Mouse (Mus musculus) adrenal gland, postnatal 4 days (tissue): ENCODE data around the gene Tpcn1. TPM values are rescaled to one million over a fixed set of nuclear protein-coding genes. Genes with fewer than 3 reads are reported as not detected.

ENCODE experiments used
- DNase-seq, 2 experiments: peaks; one replicate each; pipeline ENCODE4 v3.0.0; 2021 to 2022; ENCODE audit warnings: low spot score in 2 of 2, mixed read lengths in 2 of 2
- total RNA-seq, 2 experiments: library from RNA; stranded (reverse); gene quantifications; 2 replicates each; pipeline ENCODE4 v1.2.3; 2021

Tpcn1 gene
- total RNA-seq, 2 experiments from 2014 or later = 47.5 to 49.5 TPM

DNA sequence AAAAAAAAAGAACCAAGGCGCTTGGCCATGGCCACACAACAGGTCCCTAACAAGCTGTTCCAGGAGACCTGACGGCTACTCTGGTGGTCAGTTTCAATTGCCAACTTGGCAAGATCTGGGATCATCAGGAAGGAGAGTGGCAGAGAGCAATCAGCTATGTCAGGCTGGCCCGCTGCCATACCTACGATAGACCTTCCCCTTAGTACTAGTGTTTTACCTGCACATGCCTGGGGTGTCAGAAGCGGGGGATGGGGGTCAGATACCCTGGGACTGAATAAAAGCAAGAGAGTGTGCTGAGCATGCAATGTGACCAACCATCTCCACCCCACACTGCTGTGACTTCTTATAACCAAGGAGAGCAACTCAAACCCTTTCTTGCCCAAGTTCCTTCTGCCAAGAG lies 22.4 kb upstream of the Tpcn1 start:
- DNase-seq = no peak

- DNase-seq = no peak
These were observed 20.8 kb upstream of the Tpcn1 start for GRCm38 (mm10) chr5:120609246-120609775.

DNA sequence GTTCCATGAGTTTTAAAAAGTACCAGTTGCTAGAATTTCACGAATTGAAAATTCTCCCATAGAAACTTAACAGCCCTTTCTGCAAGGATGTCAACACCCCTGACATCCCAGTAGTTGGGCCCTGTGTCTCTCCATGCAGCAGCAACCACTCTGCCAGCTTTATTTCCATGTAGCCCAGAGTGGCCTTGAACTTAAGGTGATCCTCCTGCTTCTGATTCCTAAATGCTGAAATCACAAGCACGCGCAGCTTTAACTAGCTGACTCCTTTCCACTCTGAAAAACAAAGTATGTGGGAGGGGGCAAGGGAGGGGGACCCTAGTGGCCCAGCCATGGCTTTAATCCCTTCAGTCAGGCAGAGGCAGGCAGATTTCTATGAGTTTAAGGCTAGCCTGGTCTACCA lies 18.9 kb upstream of the Tpcn1 start:
- no peak for DNase-seq

DNA sequence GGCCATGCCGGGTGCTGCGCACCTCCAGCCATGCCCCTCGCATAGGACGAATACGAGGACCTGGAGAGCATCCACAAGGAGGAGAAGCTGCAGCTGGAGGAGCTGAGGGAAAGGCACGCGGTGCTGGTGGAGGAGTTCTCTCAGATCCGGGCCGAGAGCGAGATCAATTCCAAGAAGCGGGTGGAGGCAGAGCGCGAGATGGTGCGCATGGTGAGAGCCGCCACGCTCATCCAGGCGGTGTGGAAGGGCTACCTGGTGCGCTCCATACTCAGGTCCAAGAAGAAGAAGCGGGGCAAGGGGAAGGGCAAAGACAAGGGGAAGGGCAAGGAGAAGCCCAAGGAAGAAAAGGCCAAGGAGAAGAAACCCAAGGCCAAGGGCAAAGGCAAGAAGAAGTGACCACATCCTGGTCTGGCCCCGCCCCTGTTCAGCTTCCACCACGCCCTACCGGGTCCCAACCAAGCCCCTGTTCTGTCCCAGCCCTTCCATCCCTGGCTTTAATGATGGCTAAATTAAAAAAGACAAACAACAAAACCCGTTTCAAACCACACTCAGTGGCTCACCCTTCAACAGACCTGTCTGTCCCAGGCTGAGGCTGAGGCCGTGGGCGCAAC lies 18.2 kb upstream of the Tpcn1 start:
- no peak for DNase-seq

DNA sequence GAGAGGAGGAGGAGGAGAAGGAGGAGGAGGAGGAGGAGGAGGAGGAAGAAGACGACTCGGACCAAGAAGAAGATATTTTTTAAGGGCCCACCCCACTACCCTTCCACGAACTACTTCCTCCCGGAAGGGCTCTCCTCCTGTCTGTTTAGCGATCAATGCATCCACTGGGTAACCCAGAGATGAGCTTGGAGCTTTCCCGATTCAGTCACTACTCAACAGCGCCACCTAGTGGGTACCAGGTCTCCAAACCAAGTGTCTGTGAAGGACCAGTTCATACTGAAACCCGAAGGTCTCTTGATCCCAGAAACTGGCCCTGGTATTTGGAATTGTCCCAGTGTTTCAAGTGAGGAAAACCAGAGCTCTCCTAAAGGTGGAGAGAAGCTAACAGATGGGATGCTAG lies 17.2 kb upstream of the Tpcn1 start:
- peak; percentile 79 for DNase-seq

GRCm38 (mm10) chr5:120605241-120605661 lies 16.8 kb upstream of the Tpcn1 start:
- DNase-seq = no peak

GRCm38 (mm10) chr5:120604839-120605238 lies 16.4 kb upstream of the Tpcn1 start:
- peak; percentile 65 to 75 for DNase-seq

DNA sequence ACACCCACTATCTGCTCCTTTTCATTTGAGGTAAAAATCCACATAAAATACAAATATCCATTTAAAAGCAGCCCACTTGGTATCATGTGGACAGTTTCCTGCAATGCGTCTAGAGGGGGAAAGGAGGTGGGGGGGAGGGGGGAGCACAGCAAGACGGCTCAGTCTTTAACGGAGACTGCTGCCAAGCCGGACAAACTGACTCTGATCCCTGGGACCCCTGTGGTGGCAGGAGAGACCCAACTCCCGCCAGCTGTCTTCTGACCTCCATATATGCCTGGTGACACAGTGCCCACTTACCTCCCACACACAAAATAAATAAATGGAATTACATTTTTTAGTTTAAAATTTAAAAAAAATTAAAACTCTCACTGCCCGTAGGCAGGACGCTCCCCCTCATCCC lies 15.0 kb upstream of the Tpcn1 start:
- DNase-seq = no peak

- DNase-seq = no peak
These were observed 13.7 kb upstream of the Tpcn1 start for GRCm38 (mm10) chr5:120602210-120602609.

DNA sequence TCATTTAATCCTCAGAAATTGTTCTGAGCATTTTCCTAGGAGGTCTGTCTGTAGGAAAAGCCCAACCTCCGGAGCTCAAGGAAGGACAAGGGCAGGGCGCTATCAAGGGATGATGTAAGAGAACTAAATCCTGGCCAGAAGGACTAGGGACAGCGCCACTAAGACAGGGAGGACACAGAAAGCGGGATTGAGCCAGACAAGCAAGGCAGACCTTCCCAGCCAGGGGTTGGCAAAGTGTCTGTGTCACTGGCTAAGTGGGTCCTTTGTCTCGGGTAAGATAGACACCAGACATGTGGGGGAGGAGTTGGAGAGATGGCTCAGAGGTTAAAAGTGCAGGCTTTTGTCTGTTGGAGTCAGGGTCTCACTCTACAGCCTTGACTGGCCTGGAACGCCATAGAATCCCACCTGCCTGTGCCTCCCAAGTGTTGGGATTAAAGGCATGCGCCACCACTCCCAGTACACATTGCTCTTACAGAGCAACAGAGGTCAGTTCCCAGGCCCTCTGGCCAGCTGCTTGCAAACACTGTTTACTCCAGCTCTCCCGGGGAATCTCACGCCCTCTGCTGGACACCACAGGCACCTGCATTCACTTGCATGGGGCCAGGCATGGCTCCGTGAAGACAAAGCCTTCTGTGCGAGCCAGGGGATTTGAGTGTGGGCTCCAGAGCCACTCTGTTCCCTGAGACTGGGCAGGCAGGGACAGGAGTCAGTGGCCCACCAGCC lies 12.6 kb upstream of the Tpcn1 start:
- DNase-seq = no peak

- DNase-seq = no peak
These were observed 11.2 kb upstream of the Tpcn1 start for GRCm38 (mm10) chr5:120599625-120600024.

GRCm38 (mm10) chr5:120594485-120594884 lies 6.0 kb upstream of the Tpcn1 start:
- DNase-seq = no peak

DNA sequence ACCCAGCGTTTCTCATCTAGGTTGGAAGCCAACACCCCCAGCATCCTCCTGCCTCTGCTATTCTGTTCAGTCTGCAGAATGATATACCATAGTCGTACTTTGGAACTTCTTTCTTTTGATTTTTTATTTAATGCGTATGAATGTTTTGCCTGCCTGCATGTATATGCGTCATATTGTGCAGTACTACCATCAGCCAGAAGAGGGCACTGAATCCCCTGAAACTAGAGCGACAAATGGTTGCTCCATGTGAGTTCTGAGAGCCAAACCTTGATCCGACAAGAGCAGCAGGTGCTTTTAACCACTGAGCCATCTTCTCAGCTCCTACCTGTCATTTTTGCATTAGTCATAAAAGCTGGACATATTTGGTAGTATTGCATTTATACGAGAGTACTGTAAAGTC lies 3.7 kb upstream of the Tpcn1 start:
- DNase-seq = no peak

DNA sequence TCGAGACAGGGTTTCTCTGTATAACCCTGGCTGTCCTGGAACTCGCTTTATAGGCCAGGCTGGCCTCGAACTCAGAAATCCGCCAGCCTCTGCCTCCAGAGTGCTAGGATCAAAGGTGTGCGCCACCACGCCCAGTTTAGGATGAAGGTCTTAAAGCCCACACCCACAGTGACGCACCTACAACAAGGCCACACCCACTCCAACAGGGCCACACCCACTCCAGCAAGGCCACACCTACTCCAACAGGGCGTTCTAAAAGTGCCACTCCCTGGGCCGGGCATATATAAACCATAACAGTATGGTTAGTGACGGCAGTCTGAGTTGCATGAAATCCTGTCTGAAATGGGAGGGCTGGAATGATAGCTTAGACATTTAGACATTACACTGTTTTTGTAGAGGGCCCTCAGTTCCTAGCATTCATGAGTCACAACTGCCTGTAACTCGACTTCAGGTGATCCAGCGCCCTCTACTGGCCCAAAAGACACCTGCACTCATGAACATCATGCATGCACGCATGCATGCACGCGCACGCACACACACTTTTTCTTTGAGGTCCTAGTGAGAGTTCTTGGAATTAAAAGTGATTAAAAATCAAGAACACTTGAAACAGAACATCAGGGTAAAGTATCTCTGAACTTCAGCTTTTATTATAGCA lies 2.0 kb upstream of the Tpcn1 start:
- DNase-seq = no peak

- DNase-seq = no peak
These were observed 419 bp downstream of the Tpcn1 start for GRCm38 (mm10) chr5:120587940-120588568.

DNA sequence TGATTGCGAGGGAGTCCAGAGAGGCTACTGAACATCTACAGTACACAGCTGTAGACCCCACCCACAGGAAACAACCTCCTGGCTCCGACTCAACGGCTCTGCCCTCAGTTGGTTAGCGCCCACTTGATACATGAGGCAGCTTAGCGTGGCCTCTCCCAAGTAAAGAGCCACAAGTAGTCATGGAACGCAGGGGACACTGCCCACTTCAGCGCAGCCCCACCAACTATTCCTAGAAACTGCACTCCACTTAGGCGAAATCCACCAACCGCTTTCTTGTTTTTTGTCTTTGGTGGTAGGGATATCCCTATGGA lies 902 bp downstream of the Tpcn1 start:
- DNase-seq = no peak

GRCm38 (mm10) chr5:120586741-120587615 lies 1.5 kb downstream of the Tpcn1 start:
- DNase-seq = no peak

DNA sequence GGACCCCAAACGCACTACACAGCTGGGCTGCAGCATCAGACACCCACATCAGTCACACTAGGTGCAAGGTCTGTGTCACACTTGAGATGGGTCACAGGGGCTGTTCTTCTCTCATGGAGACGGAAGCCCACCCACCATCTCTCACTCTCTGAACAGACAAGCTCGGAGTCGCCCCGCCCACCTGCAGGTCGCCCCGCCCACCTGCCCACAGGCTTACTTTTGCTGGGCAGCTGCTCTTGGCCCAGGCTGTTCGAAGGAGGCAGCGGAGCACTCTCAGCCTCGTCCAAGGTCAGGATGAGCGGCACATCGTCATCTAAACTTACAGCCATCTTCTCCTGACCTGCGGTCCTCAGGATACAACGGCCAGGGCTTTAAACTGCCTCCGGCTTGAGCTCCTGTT lies 3.5 kb downstream of the Tpcn1 start:
- DNase-seq = no peak

DNA sequence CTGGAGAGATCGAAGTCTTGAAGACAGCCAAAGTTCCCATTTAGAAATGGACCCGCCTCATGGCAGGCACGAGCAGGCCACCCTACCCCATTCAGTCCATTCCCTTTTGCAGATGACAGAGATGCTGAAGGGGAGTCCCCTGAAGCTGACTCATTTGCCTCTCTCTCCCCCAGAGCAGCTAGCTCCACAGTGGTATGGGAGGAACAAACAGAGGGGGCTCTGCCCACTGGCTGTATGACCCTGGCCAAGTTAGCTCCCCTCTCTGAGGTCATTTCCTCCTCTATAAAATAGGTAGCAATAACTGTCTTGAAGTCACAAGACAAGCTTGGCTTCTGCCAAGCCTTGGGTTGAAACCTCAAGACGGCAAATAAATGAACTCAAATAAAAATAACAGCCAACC lies 5.0 kb downstream of the Tpcn1 start:
- no peak for DNase-seq

- no peak for DNase-seq
These were observed 6.5 kb downstream of the Tpcn1 start for GRCm38 (mm10) chr5:120582002-120582401.
